Mouse (Mus musculus) hindbrain, postnatal 0 days (tissue): Measurements from ENCODE around the gene Rab27a. TPM values are rescaled to one million over a fixed set of nuclear protein-coding genes. Genes with fewer than 3 reads are reported as not detected.

Experiments
- ATAC-seq: fragments of 200-750 bp; cut with Nextera tagmentation; 2 replicates; pipeline ENCODE4 v1.8.0; 2017; ENCODE audit warnings: mild to moderate bottlenecking, moderate TSS enrichment, moderate library complexity
- DNase-seq: peaks from one replicate; pipeline ENCODE4 v3.0.0-alpha.2; 2015; ENCODE audit warnings: low spot score
- H3K27ac ChIP-seq: fragments of 300-500 bp; sonication (generic); 2 replicates; pipeline ENCODE4 v1.5.1; 2014; ENCODE audit warnings: mild to moderate bottlenecking
- H3K27me3 ChIP-seq: fragments of 300-500 bp; sonication (generic); 2 replicates; pipeline ENCODE4 v1.6.1; 2014; ENCODE audit warnings: low read length, mixed read lengths; ENCODE audit not compliant: insufficient read depth
- H3K36me3 ChIP-seq: fragments of 300-500 bp; sonication (generic); 2 replicates; pipeline ENCODE4 v1.6.1; 2014; ENCODE audit warnings: low read length, mixed read lengths; ENCODE audit not compliant: insufficient read depth
- H3K4me1 ChIP-seq: fragments of 300-500 bp; sonication (generic); 2 replicates; pipeline ENCODE4 v1.6.1; 2014; ENCODE audit warnings: antibody characterized with exemption, low read length, mixed read lengths; ENCODE audit not compliant: insufficient read depth
- H3K4me2 ChIP-seq: fragments of 300-500 bp; sonication (generic); 2 replicates; pipeline ENCODE4 v1.6.1; 2014; ENCODE audit warnings: low read depth, mild to moderate bottlenecking, low read length, moderate library complexity, mixed read lengths
- H3K4me3 ChIP-seq: fragments of 300-500 bp; sonication (generic); 2 replicates; pipeline ENCODE4 v1.5.1; 2014; ENCODE audit warnings: low read length
- H3K9ac ChIP-seq: fragments of 300-500 bp; sonication (generic); replicated peaks from 2 replicates; pipeline ENCODE4 v1.6.1; 2014; ENCODE audit warnings: mild to moderate bottlenecking, low read length, moderate library complexity, mixed read lengths
- H3K9me3 ChIP-seq: fragments of 300-500 bp; sonication (generic); 2 replicates; pipeline ENCODE4 v1.6.1; 2016; ENCODE audit warnings: low read length, mixed read lengths
- CTCF ChIP-seq: IDR thresholded peaks from 2 replicates; pipeline ENCODE4 v1.5.1; 2016; ENCODE audit warnings: antibody characterized with exemption, control low read depth, low read depth
- WGBS: fragments of 180-500 bp; shearing (Covaris S2); extraction: QIAGEN DNeasy Blood & Tissue Kit; methylation state at CpG from one replicate; pipeline ENCODE4 v1.1.7; 2014; 5-methylcytosine and 5-hydroxymethylcytosine counted together
- polyA plus RNA-seq: library from polyadenylated mRNA; unstranded; fragments of >200 nt; fragmentation: Nextera tagmentation; extraction: Ambion mirVana; gene quantifications from 2 replicates; pipeline ENCODE4 v1.2.1, GENCODE M21; 2015
- total RNA-seq: library from RNA; depleted of rRNA; stranded (reverse); fragments of >200 nt; gene quantifications from 2 replicates; pipeline ENCODE4 v1.2.3, GENCODE M21; 2014

Rab27a gene
- total and polyA plus RNA-seq, 2 experiments from 2014 or later = 3.8 to 5.3 TPM

DNA sequence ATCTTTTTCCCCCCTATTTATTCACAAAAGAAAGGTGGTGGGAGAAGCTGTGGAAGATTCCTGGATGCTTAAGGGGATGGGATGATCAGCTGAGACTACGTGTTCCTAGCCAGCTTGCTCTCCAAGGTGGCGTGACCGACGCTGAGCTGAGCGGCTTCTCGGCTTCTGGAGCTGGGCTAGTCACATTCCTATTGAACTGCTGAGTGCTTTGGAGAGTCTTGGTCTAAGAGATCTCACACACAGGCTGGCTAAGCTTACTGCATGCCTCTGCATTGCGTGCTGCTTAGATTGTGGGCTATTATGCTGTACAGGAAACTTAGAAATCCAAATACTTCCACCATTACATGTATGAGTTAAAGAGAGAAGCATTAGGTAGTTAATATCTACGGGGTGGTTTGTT, 40.6 kb upstream of the Rab27a start:
- H3K9ac ChIP-seq = no peak overlapping the region
- H3K36me3 ChIP-seq = peaks cover 41% of the 10 kb centered on the region
- no peak for DNase-seq
- H3K4me3 ChIP-seq = no peak overlapping the region
- H3K9me3 ChIP-seq = no peaks in the 10 kb centered on the region
- no peak overlapping the region for H3K4me2 ChIP-seq
- no peaks in the 10 kb centered on the region for H3K27me3 ChIP-seq
- WGBS = 86% methylated on average over 8 of the region's 8 CpGs
- no peaks in the 10 kb centered on the region for H3K4me1 ChIP-seq
- no peak for TF ChIP-seq CTCF
- no peak for ATAC-seq
- no peak overlapping the region for H3K27ac ChIP-seq

- Histone ChIP-seq H3K9ac (no peak overlapping the region), H3K4me1 (no peaks in the 10 kb centered on the region), H3K27ac (no peak overlapping the region), H3K9me3 (no peaks in the 10 kb centered on the region), H3K4me3 (no peak overlapping the region), H3K4me2 (no peak overlapping the region), H3K36me3 (peaks cover 44% of the 10 kb centered on the region), H3K27me3 (no peaks in the 10 kb centered on the region)
- ATAC-seq = no peak
- TF ChIP-seq CTCF = no peak
- WGBS = 90% methylated on average over 6 of the region's 6 CpGs
- no peak for DNase-seq
Observed at GRCm38 (mm10) chr9:73005106-73005505, 39.5 kb upstream of the Rab27a start.

DNA sequence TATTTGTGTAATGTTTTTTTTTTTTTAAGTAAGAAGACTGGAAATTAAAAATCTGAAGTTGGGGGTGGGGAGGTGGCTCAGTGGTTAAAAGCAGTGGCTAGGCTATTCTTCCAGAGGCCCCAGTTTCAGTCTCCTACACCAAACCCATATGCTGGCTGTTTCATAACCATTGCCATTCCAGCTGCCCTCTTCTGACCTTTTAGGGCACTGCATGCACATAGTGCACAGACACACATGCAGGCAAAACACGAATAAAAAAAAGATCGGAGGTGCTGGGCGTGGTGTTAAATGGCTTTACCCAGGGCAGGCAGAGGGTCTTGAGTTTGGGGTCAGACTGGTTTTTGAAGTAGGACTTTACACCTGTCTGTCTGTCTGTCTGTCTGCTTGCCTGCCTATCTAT, 38.5 kb upstream of the Rab27a start:
- ATAC-seq (no peak), DNase-seq (peak; percentile 40)
- no peaks in the 10 kb centered on the region for H3K4me1 ChIP-seq
- no peak overlapping the region for H3K4me2 ChIP-seq
- 100% methylated on average over 3 of the region's 3 CpGs for WGBS
- no peaks in the 10 kb centered on the region for H3K27me3 ChIP-seq
- peaks cover 54% of the 10 kb centered on the region for H3K36me3 ChIP-seq
- H3K4me3 ChIP-seq = no peak overlapping the region
- no peaks in the 10 kb centered on the region for H3K9me3 ChIP-seq
- no peak overlapping the region for H3K9ac ChIP-seq
- no peak overlapping the region for H3K27ac ChIP-seq
- TF ChIP-seq CTCF = peak; percentile 44

GRCm38 (mm10) chr9:73008384-73008783, 36.3 kb upstream of the Rab27a start:
- Histone ChIP-seq H3K27me3 (no peaks in the 10 kb centered on the region), H3K9me3 (no peaks in the 10 kb centered on the region), H3K9ac (no peak overlapping the region), H3K36me3 (peaks cover 63% of the 10 kb centered on the region), H3K27ac (no peak overlapping the region), H3K4me2 (no peak overlapping the region), H3K4me1 (no peaks in the 10 kb centered on the region), H3K4me3 (no peak overlapping the region)
- no peak for ATAC-seq
- 77% methylated on average over 3 of the region's 3 CpGs for whole genome bisulfite sequencing
- no peak for TF ChIP-seq CTCF
- no peak for DNase-seq

- H3K4me1 ChIP-seq = no peaks in the 10 kb centered on the region
- peaks cover 62% of the 10 kb centered on the region for H3K36me3 ChIP-seq
- H3K27me3 ChIP-seq = no peaks in the 10 kb centered on the region
- H3K9me3 ChIP-seq = no peaks in the 10 kb centered on the region
- no peak overlapping the region for H3K27ac ChIP-seq
- no peak; the same call in 1 of the 2 replicates for TF ChIP-seq CTCF
- no peak overlapping the region for H3K9ac ChIP-seq
- H3K4me3 ChIP-seq = no peak overlapping the region
- DNase-seq (no peak), ATAC-seq (no peak)
- 92% methylated on average over 4 of the region's 4 CpGs for WGBS
- H3K4me2 ChIP-seq = no peak overlapping the region
Observed at GRCm38 (mm10) chr9:73012629-73013028, 32.0 kb upstream of the Rab27a start.

- DNase-seq (no peak), ATAC-seq (no peak)
- Histone ChIP-seq H3K4me1 (no peaks in the 10 kb centered on the region), H3K36me3 (peaks cover 74% of the 10 kb centered on the region), H3K27me3 (no peaks in the 10 kb centered on the region), H3K9ac (no peak overlapping the region), H3K9me3 (no peaks in the 10 kb centered on the region), H3K4me2 (no peak overlapping the region), H3K4me3 (no peak overlapping the region), H3K27ac (no peak overlapping the region)
- WGBS = 89% methylated on average over 13 of the region's 13 CpGs
- TF ChIP-seq CTCF = no peak
Observed at GRCm38 (mm10) chr9:73014724-73015123, 29.9 kb upstream of the Rab27a start.

GRCm38 (mm10) chr9:73019841-73020240, 24.8 kb upstream of the Rab27a start:
- ATAC-seq = no peak
- peak; percentile 9 for DNase-seq
- no peak for TF ChIP-seq CTCF
- Histone ChIP-seq H3K4me3 (no peak overlapping the region), H3K9me3 (no peaks in the 10 kb centered on the region), H3K27me3 (no peaks in the 10 kb centered on the region), H3K4me2 (no peak overlapping the region), H3K27ac (no peak overlapping the region), H3K36me3 (peaks cover 49% of the 10 kb centered on the region), H3K9ac (no peak overlapping the region), H3K4me1 (no peaks in the 10 kb centered on the region)
- 83% methylated on average over 10 of the region's 10 CpGs for WGBS
